Mouse (Mus musculus): ENCODE results near the gene Snx9. TPM values are rescaled to one million over a fixed set of nuclear protein-coding genes. Genes with fewer than 3 reads are reported as not detected.

Snx9 gene
- total and polyA plus RNA-seq, 3 experiments, result 12.9 to 22.8 TPM; not detected in 1

DNA sequence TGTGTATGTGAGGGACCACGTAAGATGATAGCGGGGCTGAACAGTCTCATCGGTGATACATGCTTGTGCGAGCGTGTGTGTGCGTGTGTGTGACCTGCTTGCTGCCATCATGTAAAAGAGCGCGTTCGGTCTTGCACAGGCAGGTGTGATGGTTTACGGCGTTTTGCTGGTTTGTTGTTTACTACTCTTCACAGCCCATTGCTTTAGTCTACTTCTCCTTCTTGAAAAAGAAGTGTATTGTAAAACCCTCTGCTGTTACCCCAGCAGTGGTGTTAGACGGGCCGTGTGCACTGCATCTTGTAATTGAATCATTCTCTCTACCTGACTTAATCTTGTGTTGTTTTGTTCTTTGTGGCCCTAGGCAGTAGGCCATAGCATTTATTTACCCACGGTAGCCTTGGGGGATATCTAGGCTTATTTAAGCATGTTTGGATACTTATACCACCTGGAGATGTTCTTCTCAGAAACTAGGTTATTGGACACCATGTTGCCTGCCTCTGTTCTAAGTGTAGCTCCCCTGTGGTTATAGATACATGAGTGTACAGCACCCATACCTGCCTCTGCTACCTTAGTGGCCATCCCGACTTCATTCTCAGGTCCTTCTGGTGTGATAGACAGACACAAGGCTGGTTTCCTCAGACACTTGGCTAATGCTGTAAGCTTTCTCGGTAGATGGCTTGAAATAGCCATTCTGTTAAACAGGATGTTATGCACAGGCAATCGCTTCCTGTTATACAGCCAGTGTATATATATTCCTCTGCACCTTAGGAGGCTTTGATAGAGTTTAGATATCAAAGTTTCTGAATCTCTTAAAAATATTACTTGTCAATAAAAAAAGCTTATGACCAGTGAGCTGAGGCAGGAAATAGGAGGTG is 56.4 kb downstream of the Snx9 start:
- Histone ChIP-seq H3K36me3 (ENCODE audit: control insufficient read depth in 1 of 2, insufficient read depth in 2 of 2, low read length in 2 of 2) (peaks cover 0 to 6% of the 10 kb centered on the region in 2 experiments; a peak in 3 of 4 replicates), H3K4me1 (ENCODE audit: control insufficient read depth in 1 of 2, insufficient read depth in 2 of 2, low read length in 2 of 2) (peaks cover 3 to 8% of the 10 kb centered on the region in 2 experiments; a peak in 1 of 4 replicates), H3K79me2 (ENCODE audit: control insufficient read depth, insufficient read depth, low read length, poor library complexity) (no peaks in the 10 kb centered on the region), H3K27ac (ENCODE audit: control insufficient read depth, low read depth, low read length) (no peak overlapping the region), H3K4me3 (ENCODE audit: control insufficient read depth in 1 of 2, insufficient read depth in 1 of 2, low read depth in 2 of 2, low read length in 2 of 2) (no peak overlapping the region), H3K9ac (ENCODE audit: control insufficient read depth, low read depth, low read length, poor library complexity, severe bottlenecking) (no peak overlapping the region), H3K27me3 (ENCODE audit: control insufficient read depth in 1 of 2, insufficient read depth in 2 of 2, low read length in 2 of 2) (no peaks in the 10 kb centered on the region), H3K9me3 (replicated peaks; ENCODE audit: insufficient read depth, low read length) (no peaks in the 10 kb centered on the region)
- no peak for DNase-seq (ENCODE audit: low read depth, low spot score)
- TF ChIP-seq TAL1 (IDR thresholded peaks at IDR 0.05; ENCODE audit: low read length) (no peak), CHD2 (IDR thresholded peaks at IDR 0.05; ENCODE audit: low read length) (no peak), NRF1 (IDR thresholded peaks at IDR 0.05; ENCODE audit: insufficient read depth, low read depth, low read length, poor library complexity, severe bottlenecking) (no peak), BHLHE40 (IDR thresholded peaks at IDR 0.05; ENCODE audit: borderline replicate concordance, low read depth, low read length) (no peak), GABPA (IDR thresholded peaks at IDR 0.05; ENCODE audit: low read depth, low read length) (no peak), USF2 (IDR thresholded peaks at IDR 0.05; ENCODE audit: borderline replicate concordance in 1 of 2, insufficient read depth in 1 of 2, low read depth in 1 of 2, low read length in 2 of 2) (no peak), POLR2AphosphoS2 (IDR thresholded peaks at IDR 0.05; ENCODE audit: low read length) (no peak), SMC3 (IDR thresholded peaks at IDR 0.05; ENCODE audit: low read depth, low read length) (no peak), MYB (IDR thresholded peaks at IDR 0.05; ENCODE audit: low read depth, low read length) (no peak), E2F4 (IDR thresholded peaks at IDR 0.05; ENCODE audit: borderline replicate concordance, low read depth, low read length) (no peak), ZKSCAN1 (IDR thresholded peaks at IDR 0.05; ENCODE audit: low read depth, low read length) (no peak), GATA1 (IDR thresholded peaks at IDR 0.05; ENCODE audit: low read depth, low read length) (no peak), ZC3H11A (IDR thresholded peaks at IDR 0.05; ENCODE audit: low read depth, low read length) (no peak), MAFK (IDR thresholded peaks at IDR 0.05; ENCODE audit: borderline replicate concordance, low read depth, low read length) (no peak), NELFE (IDR thresholded peaks at IDR 0.05; ENCODE audit: low read depth, low read length) (no peak), SIN3A (IDR thresholded peaks at IDR 0.05; ENCODE audit: low read length) (no peak), ZNF384 (IDR thresholded peaks at IDR 0.05; ENCODE audit: low read depth, low read length) (no peak), RAD21 (IDR thresholded peaks at IDR 0.05; ENCODE audit: low read depth, low read length) (no peak), ELF1 (IDR thresholded peaks at IDR 0.05; ENCODE audit: low read depth, low read length) (no peak)

DNA sequence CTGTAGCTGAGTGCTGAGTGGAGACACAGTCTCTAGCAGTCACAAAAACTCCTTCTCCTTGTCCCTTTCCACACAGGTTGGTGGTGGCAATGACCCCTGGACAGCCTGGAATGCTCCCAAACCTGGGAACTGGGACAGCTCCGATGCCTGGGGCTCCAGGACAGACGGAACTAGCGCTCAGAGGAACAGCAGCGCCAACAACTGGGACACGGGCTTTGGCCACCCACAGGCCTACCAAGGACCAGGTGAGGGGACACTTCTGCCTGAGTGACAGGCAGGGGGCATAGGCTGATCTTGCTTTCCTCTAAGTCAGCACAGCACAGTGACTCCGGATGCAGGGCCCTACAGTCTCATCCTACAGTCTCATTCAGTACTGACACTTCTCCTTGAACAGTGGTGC is 58.1 kb downstream of the Snx9 start:
- no peaks in the 10 kb centered on the region for H3K27me3 ChIP-seq (ENCODE audit: control insufficient read depth in 1 of 2, insufficient read depth in 2 of 2, low read length in 2 of 2)
- H3K27ac ChIP-seq (ENCODE audit: control insufficient read depth, low read depth, low read length), result no peak overlapping the region
- no peaks in the 10 kb centered on the region for H3K79me2 ChIP-seq (ENCODE audit: control insufficient read depth, insufficient read depth, low read length, poor library complexity)
- H3K4me1 ChIP-seq (ENCODE audit: control insufficient read depth in 1 of 2, insufficient read depth in 2 of 2, low read length in 2 of 2), result no peaks in the 10 kb centered on the region
- H3K9ac ChIP-seq (ENCODE audit: control insufficient read depth, low read depth, low read length, poor library complexity, severe bottlenecking), result no peak overlapping the region
- H3K9me3 ChIP-seq (replicated peaks; ENCODE audit: insufficient read depth, low read length), result no peaks in the 10 kb centered on the region
- H3K4me3 ChIP-seq (ENCODE audit: control insufficient read depth in 1 of 2, insufficient read depth in 1 of 2, low read depth in 2 of 2, low read length in 2 of 2), result no peak overlapping the region
- H3K36me3 ChIP-seq (ENCODE audit: control insufficient read depth in 1 of 2, insufficient read depth in 2 of 2, low read length in 2 of 2), result no peaks in the 10 kb centered on the region; a peak in 1 of 4 replicates
- TF ChIP-seq POLR2AphosphoS2 (IDR thresholded peaks at IDR 0.05; ENCODE audit: low read length) (no peak), KAT2A (conservative IDR thresholded peaks at IDR 0.05; ENCODE audit: low read depth, low read length) (no peak), EP300 (IDR thresholded peaks at IDR 0.05; ENCODE audit: low read depth in 1 of 2, low read length in 2 of 2) (no peak), MYB (IDR thresholded peaks at IDR 0.05; ENCODE audit: low read depth, low read length) (no peak), TBP (IDR thresholded peaks at IDR 0.05; ENCODE audit: low read depth, low read length) (no peak), USF2 (IDR thresholded peaks at IDR 0.05; ENCODE audit: borderline replicate concordance in 1 of 2, insufficient read depth in 1 of 2, low read depth in 1 of 2, low read length in 2 of 2) (no peak), POLR2AphosphoS5 (IDR thresholded peaks at IDR 0.05; ENCODE audit: borderline replicate concordance, low read depth, low read length) (no peak), ZC3H11A (IDR thresholded peaks at IDR 0.05; ENCODE audit: low read depth, low read length) (no peak), MAX (IDR thresholded peaks at IDR 0.05; ENCODE audit: low read length) (no peak), ELF1 (IDR thresholded peaks at IDR 0.05; ENCODE audit: low read depth, low read length) (no peak), ZNF384 (IDR thresholded peaks at IDR 0.05; ENCODE audit: low read depth, low read length) (no peak), MEF2A (IDR thresholded peaks at IDR 0.05; ENCODE audit: extremely low read depth, insufficient replicate concordance, low read depth, low read length, poor library complexity, severe bottlenecking) (no peak), ZMIZ1 (IDR thresholded peaks at IDR 0.05; ENCODE audit: low read depth, low read length) (no peak), SIN3A (IDR thresholded peaks at IDR 0.05; ENCODE audit: low read length) (no peak), NRF1 (IDR thresholded peaks at IDR 0.05; ENCODE audit: insufficient read depth, low read depth, low read length, poor library complexity, severe bottlenecking) (no peak), ZKSCAN1 (IDR thresholded peaks at IDR 0.05; ENCODE audit: low read depth, low read length) (no peak), RCOR1 (IDR thresholded peaks at IDR 0.05; ENCODE audit: low read depth, low read length) (no peak), JUND (IDR thresholded peaks at IDR 0.05; ENCODE audit: low read depth, low read length) (no peak)
- no peak for DNase-seq (ENCODE audit: low read depth, low spot score)
